Mouse (Mus musculus) hindbrain, embryonic 14.5 days (tissue): ENCODE measurements around the gene Fbxl15. TPM values are rescaled to one million over a fixed set of nuclear protein-coding genes. Genes with fewer than 3 reads are reported as not detected.

ENCODE experiments used
- ATAC-seq: fragments of 200-750 bp; cut with Nextera tagmentation; 2 replicates; pipeline ENCODE4 v1.8.0; 2017; ENCODE audit warnings: moderate number of reproducible peaks, mild to moderate bottlenecking, moderate TSS enrichment, moderate library complexity; ENCODE audit not compliant: low FRiP score
- DNase-seq: peaks from one replicate; pipeline ENCODE4 v3.0.0-alpha.2; 2015; ENCODE audit warnings: low spot score
- H3K27ac ChIP-seq: fragments of 300-500 bp; sonication (generic); 2 replicates; pipeline ENCODE4 v1.5.1; 2014; ENCODE audit warnings: mild to moderate bottlenecking, moderate library complexity
- H3K27me3 ChIP-seq: fragments of 300-500 bp; sonication (generic); 2 replicates; pipeline ENCODE4 v1.6.1; 2014; ENCODE audit warnings: mild to moderate bottlenecking, low read length, mixed read lengths; ENCODE audit not compliant: control insufficient read depth, insufficient read depth
- H3K36me3 ChIP-seq: fragments of 300-500 bp; sonication (generic); replicated peaks from 2 replicates; pipeline ENCODE4 v1.6.1; 2014; ENCODE audit not compliant: control insufficient read depth, insufficient read depth
- H3K4me1 ChIP-seq: fragments of 300-500 bp; sonication (generic); replicated peaks from 2 replicates; pipeline ENCODE4 v1.6.1; 2014; ENCODE audit warnings: antibody characterized with exemption, low read length, mixed read lengths; ENCODE audit not compliant: control insufficient read depth, insufficient read depth
- H3K4me2 ChIP-seq: fragments of 300-500 bp; sonication (generic); replicated peaks from 2 replicates; pipeline ENCODE4 v1.6.1; 2014; ENCODE audit warnings: mild to moderate bottlenecking, moderate library complexity
- H3K4me3 ChIP-seq: fragments of 300-500 bp; sonication (generic); replicated peaks from 2 replicates; pipeline ENCODE4 v1.5.1; 2014; ENCODE audit warnings: mild to moderate bottlenecking, low read length
- H3K9ac ChIP-seq: fragments of 300-500 bp; sonication (generic); 2 replicates; pipeline ENCODE4 v1.6.1; 2014
- H3K9me3 ChIP-seq: fragments of 300-500 bp; sonication (generic); 2 replicates; pipeline ENCODE4 v1.6.1; 2016; ENCODE audit warnings: low read length; ENCODE audit not compliant: control insufficient read depth
- WGBS: fragments of 180-500 bp; shearing (Covaris S2); extraction: QIAGEN DNeasy Blood & Tissue Kit; methylation state at CpG from one replicate; pipeline ENCODE4 v1.1.7; 2014; 5-methylcytosine and 5-hydroxymethylcytosine counted together
- polyA plus RNA-seq: library from polyadenylated mRNA; unstranded; fragments of >200 nt; fragmentation: Nextera tagmentation; extraction: Ambion mirVana; gene quantifications from 2 replicates; pipeline ENCODE4 v1.2.1, GENCODE M21; 2014

Gene Fbxl15
- polyA plus RNA-seq, 1 experiment from 2014 or later = 45.5 TPM

DNA sequence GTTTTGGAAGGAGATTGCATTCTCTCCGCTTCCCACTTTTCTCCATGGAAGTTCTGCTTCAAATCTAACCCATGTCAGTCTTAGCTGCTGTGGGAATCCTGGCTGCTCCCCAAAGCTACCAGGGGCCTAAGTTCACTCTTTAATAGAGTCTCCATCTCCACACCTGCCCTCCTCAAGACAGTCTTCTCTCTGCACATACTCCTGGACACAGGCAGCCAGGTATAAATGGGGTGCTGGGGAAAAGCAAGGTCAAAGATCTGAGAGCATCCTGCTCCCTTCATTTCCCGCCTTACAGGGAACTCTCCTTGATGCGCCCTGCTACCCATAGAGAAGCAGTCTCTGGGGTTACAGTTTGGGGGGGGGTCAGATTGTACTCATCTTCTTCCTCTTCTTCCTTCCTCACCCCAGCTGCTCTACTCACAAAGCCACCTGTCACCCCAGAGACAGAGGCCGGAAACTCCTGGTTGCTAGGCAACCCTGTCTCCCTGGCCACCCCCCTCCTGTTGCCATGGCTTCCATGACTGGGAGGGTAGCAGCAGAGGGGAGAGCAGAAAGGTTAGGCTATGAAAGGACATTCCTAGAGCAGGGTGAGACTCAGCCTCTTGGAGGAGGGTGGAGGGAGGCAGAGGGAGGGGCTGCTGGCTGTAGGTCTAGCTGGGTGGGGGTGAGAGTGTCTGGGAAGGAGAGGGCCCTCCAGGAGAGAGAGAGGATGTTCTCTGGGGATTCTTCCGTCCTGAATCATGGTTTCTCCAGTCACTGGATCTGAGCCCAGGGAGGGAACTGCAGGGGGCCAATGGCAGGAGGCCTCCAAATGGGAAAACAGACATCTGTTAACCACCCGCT, 6.7 kb upstream of the Fbxl15 start:
- H3K4me1 ChIP-seq = peaks cover 80% of the 10 kb centered on the region
- WGBS = 17% methylated on average over 6 of the region's 6 CpGs
- peak overlapping the region; percentile 36 for H3K4me2 ChIP-seq
- H3K27ac ChIP-seq = peak overlapping the region; percentile 81
- peak; percentile 64 for DNase-seq
- ATAC-seq = peak; percentile 60
- peak overlapping the region; percentile 40 for H3K9ac ChIP-seq
- no peaks in the 10 kb centered on the region for H3K9me3 ChIP-seq
- H3K36me3 ChIP-seq = 0 out of 2 replicates have a peak, but pooled peaks cover 4% of the 10 kb centered on the region
- H3K27me3 ChIP-seq = peaks cover 48% of the 10 kb centered on the region
- H3K4me3 ChIP-seq = 0 out of 2 replicates have a peak overlapping the region, but pooled peaks have one; percentile 3

- H3K9ac ChIP-seq = peak overlapping the region; percentile 40
- DNase-seq = no peak
- H3K4me3 ChIP-seq = no peak overlapping the region
- H3K9me3 ChIP-seq = no peaks in the 10 kb centered on the region
- ATAC-seq = no peak
- H3K36me3 ChIP-seq = 0 out of 2 replicates have a peak, but pooled peaks cover 4% of the 10 kb centered on the region
- 58% methylated on average over 11 of the region's 11 CpGs for WGBS
- peak overlapping the region; percentile 36 for H3K4me2 ChIP-seq
- H3K27me3 ChIP-seq = peaks cover 37% of the 10 kb centered on the region
- H3K27ac ChIP-seq = peak overlapping the region; percentile 81
- peaks cover 75% of the 10 kb centered on the region for H3K4me1 ChIP-seq
These were observed 5.6 kb upstream of the Fbxl15 start for GRCm38 (mm10) chr19:46322144-46322995.

DNA sequence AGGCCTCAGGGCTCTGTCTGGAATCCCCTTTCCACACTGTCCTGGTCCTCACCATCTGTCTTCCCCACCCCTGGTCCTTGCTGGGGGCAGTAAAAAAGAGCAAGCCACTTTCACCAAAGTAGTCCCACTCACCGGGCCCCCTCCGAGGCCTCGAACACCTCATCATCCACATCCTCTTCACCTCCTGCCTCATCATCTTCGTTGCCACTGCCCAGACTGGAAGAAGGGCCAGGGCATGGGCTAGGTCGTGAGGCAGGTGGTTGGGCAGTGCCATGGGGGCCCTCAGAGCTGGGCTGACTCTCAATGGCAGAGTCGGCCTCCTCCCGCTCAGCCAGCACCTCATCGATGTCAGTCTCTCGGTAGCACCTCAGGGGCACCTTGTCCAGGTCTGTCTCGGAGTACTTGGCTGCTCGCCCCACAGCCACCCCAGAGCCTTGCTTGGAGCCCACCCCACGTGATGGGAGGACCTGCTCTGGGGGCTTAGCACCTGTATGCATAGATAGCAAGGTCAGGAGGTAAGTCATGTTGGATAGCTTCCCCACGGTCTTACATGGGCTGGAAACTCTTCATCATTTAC, 4.9 kb upstream of the Fbxl15 start:
- no peak overlapping the region for H3K4me2 ChIP-seq
- H3K4me3 ChIP-seq = no peak overlapping the region
- H3K36me3 ChIP-seq = 0 out of 2 replicates have a peak, but pooled peaks cover 4% of the 10 kb centered on the region
- no peak overlapping the region for H3K27ac ChIP-seq
- ATAC-seq (no peak), DNase-seq (no peak)
- peak overlapping the region; percentile 40 for H3K9ac ChIP-seq
- 84% methylated on average over 13 of the region's 13 CpGs for WGBS
- peaks cover 34% of the 10 kb centered on the region for H3K27me3 ChIP-seq
- no peaks in the 10 kb centered on the region for H3K9me3 ChIP-seq
- H3K4me1 ChIP-seq = peaks cover 73% of the 10 kb centered on the region

- no peak overlapping the region for H3K9ac ChIP-seq
- peak overlapping the region; percentile 100; the same call in 1 of the 2 replicates for H3K4me2 ChIP-seq
- peaks cover 28% of the 10 kb centered on the region for H3K27me3 ChIP-seq
- no peak overlapping the region for H3K4me3 ChIP-seq
- no peak for ATAC-seq
- no peak for DNase-seq
- H3K4me1 ChIP-seq = peaks cover 67% of the 10 kb centered on the region
- 0 out of 2 replicates have a peak, but pooled peaks cover 4% of the 10 kb centered on the region for H3K36me3 ChIP-seq
- WGBS = 68% methylated on average over 5 of the region's 5 CpGs
- no peaks in the 10 kb centered on the region for H3K9me3 ChIP-seq
- no peak overlapping the region for H3K27ac ChIP-seq
These were observed 4.3 kb upstream of the Fbxl15 start for GRCm38 (mm10) chr19:46323716-46324115.

DNA sequence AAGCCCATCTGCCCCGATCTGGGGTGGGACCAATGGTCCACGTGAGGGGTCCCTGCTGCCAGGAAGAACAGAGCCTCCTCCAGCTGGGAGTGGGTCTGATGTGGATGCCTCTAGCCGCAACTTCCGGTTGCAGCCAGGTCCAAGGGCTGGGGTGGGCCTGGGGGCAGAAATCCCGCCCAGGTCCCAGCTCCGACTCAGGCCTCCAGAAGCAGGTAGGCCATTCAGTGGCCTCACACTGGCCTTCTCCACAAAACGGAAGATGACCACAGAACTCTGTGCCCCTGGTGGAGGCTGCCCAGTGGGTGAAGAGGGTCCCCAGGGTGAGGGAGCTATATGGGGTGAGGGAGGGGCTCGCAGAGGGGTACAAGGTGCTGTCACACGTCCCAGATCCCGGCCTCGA, 3.6 kb upstream of the Fbxl15 start:
- H3K9ac ChIP-seq = peak overlapping the region; percentile 74; the same call in 1 of the 2 replicates
- ATAC-seq (no peak), DNase-seq (no peak)
- no peak overlapping the region for H3K27ac ChIP-seq
- no peaks in the 10 kb centered on the region for H3K9me3 ChIP-seq
- no peak overlapping the region for H3K4me3 ChIP-seq
- peak overlapping the region; percentile 100 for H3K4me2 ChIP-seq
- peaks cover 23% of the 10 kb centered on the region for H3K27me3 ChIP-seq
- 0 out of 2 replicates have a peak, but pooled peaks cover 4% of the 10 kb centered on the region for H3K36me3 ChIP-seq
- 73% methylated on average over 11 of the region's 11 CpGs for WGBS
- peaks cover 67% of the 10 kb centered on the region for H3K4me1 ChIP-seq

GRCm38 (mm10) chr19:46324918-46325317, 3.1 kb upstream of the Fbxl15 start:
- DNase-seq = no peak
- H3K4me2 ChIP-seq = peak overlapping the region; percentile 100
- peak overlapping the region; percentile 74 for H3K9ac ChIP-seq
- peaks cover 4% of the 10 kb centered on the region; the same call in 1 of the 2 replicates for H3K36me3 ChIP-seq
- H3K27ac ChIP-seq = no peak overlapping the region
- no peaks in the 10 kb centered on the region for H3K9me3 ChIP-seq
- WGBS = 72% methylated on average over 5 of the region's 5 CpGs
- H3K4me3 ChIP-seq = peak overlapping the region; percentile 65
- peaks cover 18% of the 10 kb centered on the region for H3K27me3 ChIP-seq
- ATAC-seq = no peak
- peaks cover 67% of the 10 kb centered on the region for H3K4me1 ChIP-seq

GRCm38 (mm10) chr19:46326019-46326755, 1.8 kb upstream of the Fbxl15 start:
- peak overlapping the region; percentile 74 for H3K9ac ChIP-seq
- peak overlapping the region; percentile 100 for H3K4me2 ChIP-seq
- H3K27ac ChIP-seq = peak overlapping the region; percentile 97
- H3K9me3 ChIP-seq = no peaks in the 10 kb centered on the region
- H3K4me3 ChIP-seq = peak overlapping the region; percentile 65
- DNase-seq = peak; percentile 26
- peaks cover 66% of the 10 kb centered on the region for H3K4me1 ChIP-seq
- peaks cover 16% of the 10 kb centered on the region for H3K36me3 ChIP-seq
- no peak for ATAC-seq
- WGBS = 3% methylated on average over 25 of the region's 29 CpGs
- H3K27me3 ChIP-seq = peaks cover 10% of the 10 kb centered on the region

DNA sequence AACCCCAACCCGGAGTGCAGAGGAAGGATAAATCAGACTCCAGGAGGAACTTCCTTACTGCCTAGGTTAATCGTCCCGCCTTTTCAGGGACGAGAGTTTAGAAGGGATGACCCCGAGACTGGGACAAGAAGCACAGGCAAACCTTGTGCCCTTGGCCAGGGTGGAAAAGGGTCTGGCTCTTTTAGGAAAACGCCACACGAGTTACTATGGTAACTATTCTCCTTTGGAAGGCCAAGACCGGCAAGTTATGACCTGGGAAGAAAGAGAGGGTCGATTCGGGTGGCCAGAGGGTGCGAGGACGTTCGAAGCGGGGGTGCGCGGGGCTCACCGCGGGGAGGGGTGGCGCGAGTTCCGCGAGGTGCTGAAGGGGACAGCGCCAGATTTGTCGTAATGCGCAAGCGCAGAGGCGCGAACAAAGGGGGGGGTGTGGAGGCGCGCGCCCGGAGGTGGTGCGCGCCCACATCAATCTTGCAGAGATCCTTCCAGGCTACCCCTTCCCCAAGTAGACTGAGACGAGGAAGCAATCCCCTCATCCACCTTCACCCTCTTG, 1.2 kb upstream of the Fbxl15 start, which contains the start of gene Psd:
Gene Psd (minus strand): TSS at position 401 of the 550 bp plus-strand sequence.
- DNase-seq (peak; percentile 81), ATAC-seq (no peak)
- peaks cover 22% of the 10 kb centered on the region for H3K36me3 ChIP-seq
- H3K4me3 ChIP-seq = peak within 1 kb of the TSS; percentile 65
- peak within 1 kb of the TSS; percentile 100 for H3K4me2 ChIP-seq
- under 1% methylated on average over 35 of the region's 35 CpGs for WGBS
- peak within 1 kb of the TSS; percentile 97 for H3K27ac ChIP-seq
- H3K9ac ChIP-seq = peak within 1 kb of the TSS; percentile 74
- peaks cover 10% of the 10 kb centered on the region for H3K27me3 ChIP-seq
- H3K9me3 ChIP-seq = no peaks in the 10 kb centered on the region
- peaks cover 60% of the 10 kb centered on the region for H3K4me1 ChIP-seq
